Mouse (Mus musculus) right cerebral cortex, postnatal 10 days (tissue): ENCODE data around the gene Pask.

Experiments
- DNase-seq, 2 experiments: peaks; one replicate each; pipeline ENCODE4 v3.0.0; 2021; ENCODE audit warnings: low spot score in 2 of 2

Gene Pask

GRCm38 (mm10) chr1:93289678-93290214 lies 53.5 kb downstream of the Pask start:
- no peak for DNase-seq

- no peak for DNase-seq
These were observed 66.2 kb downstream of the Pask start for GRCm38 (mm10) chr1:93277041-93277440.

GRCm38 (mm10) chr1:93275561-93275960 lies 67.7 kb downstream of the Pask start:
- DNase-seq, result no peak

- no peak for DNase-seq
These were observed 70.9 kb downstream of the Pask start for GRCm38 (mm10) chr1:93272409-93272821.

- no peak for DNase-seq
These were observed 71.5 kb downstream of the Pask start for GRCm38 (mm10) chr1:93271751-93272150.

GRCm38 (mm10) chr1:93270516-93271240 lies 72.6 kb downstream of the Pask start:
- no peak for DNase-seq

GRCm38 (mm10) chr1:93268246-93268645 lies 75.0 kb downstream of the Pask start:
- no peak for DNase-seq

GRCm38 (mm10) chr1:93267207-93267606 lies 76.1 kb downstream of the Pask start:
- no peak for DNase-seq
